11 mouse cellular contexts compared by ENCODE assay signal in genomic region chr9:67129891-67130290, GRCm38 (mm10).
"Had no signal": no experiment of that assay in that cellular context is flagged by ENCODE, and none has a peak within 500 bp of the region (broad histone marks: within the 10 kb centered on the region; RNA-seq: fewer than 3 reads in every experiment).

No protein-coding gene starts in this region.

- DNase-seq: forebrain, postnatal 0 days; heart, adult 18-20 months; heart, postnatal 14 days; heart, postnatal 36 days; kidney, adult 11 months; kidney, adult 2 months; kidney, adult 9 months; kidney, postnatal 25 days; kidney, postnatal 4 days; liver; liver, embryonic 13.5 days had no signal
